Mouse (Mus musculus): ENCODE data around the gene Dnah3.

DNA sequence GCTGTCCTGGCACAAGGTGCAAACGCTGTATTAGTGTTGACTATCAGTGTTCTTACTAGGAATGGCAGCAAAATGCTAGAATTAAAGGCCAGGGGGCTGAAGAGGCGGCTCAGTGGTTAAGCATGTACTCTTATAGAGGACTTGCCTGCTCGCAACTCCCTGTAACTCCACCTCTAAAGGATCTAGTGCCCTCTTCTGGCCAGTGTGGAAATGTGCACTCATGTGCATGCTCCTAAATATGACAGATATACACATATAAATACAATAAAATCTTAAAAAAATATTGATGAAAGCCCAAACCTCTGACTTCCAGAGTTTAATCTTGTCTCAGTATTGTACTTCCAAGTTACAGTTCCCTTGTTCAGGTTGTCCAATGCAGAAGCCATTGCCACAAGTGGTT, 51.1 kb downstream of the Dnah3 start:
- TF ChIP-seq POLR2A (IDR thresholded peaks at IDR 0.05; ENCODE audit: extremely low read depth, insufficient read depth, low read length) (no peak), CTCF (IDR thresholded peaks at IDR 0.05; ENCODE audit: extremely low read depth, insufficient read depth, low read length) (no peak)

Data from cortical plate, adult 2 months (tissue).